Mouse (Mus musculus): ENCODE results near the gene Fam19a1.

DNA sequence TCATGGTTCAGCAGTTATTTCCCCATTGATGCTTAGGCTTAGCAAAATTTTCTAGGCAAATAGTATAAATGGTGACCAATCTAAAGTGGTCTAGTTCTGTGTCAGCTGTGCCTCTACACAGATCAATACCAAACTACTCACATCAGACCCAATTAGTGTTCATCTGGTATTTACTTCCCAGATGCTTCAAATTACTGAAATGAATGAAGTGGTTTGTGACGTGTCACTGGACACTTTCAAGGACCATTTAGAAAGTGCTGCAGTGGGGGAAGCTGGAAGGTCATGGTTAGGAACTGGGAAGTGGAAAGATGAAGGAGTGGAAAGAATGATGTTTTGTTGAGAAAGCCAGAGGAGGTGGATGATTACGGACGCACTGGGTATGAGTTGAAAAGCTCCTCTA is 139.0 kb downstream of the Fam19a1 start:
- TF ChIP-seq CTCF (IDR thresholded peaks at IDR 0.05) (no peak), EP300 (IDR thresholded peaks at IDR 0.05) (no peak)

All from lung, postnatal 0 days (tissue).